Mouse (Mus musculus): Measurements from ENCODE around the gene Poc1b. TPM values are rescaled to one million over a fixed set of nuclear protein-coding genes. Genes with fewer than 3 reads are reported as not detected.

Gene Poc1b
- total and polyA plus RNA-seq, 2 experiments, result 1.7 to 1.8 TPM

DNA sequence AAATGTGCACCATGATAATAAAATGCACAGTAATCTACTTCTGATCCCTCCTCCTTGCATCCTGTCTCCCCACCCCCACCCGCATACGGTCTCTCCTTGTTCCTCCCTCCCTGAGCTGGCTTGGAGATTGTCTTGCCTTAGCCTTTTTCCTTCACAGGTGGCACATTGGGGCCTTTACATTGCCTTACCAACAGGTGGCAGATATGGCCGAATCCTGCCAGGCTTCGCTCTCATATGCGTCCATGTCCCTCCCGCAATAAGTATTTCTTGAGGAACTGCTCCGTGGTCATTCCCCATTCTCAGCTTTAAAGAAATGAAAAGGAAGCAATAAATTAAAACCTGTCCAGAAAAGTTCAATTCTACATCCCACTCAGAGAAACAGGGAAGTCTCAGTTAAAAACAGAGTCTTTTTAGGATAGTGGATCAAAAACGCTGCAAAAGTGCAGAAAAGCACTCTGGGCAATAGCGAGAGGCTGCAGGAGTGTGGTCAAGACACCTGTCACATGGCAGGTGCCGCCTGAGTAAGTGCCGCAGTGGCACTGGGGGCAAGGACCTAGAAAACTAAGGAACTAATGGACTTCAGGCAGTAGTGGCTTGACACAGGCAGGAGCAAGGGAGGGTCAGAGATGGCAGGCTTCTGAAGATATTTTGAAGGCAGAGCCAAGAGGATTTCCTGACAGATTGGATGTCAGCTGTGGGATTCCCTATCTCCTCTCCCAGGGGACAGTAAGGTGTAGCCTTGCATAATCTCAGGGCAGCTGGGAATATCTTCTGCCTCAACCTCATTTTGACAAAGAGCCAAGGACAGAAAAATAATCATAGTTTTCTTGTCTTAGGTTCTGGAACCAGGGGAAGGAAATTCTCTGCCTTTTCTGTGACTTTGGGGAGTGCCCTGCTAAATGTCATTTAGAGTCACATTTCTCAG, 62.3 kb downstream of the Poc1b start:
- Histone ChIP-seq H3K36me3 (ENCODE audit: control insufficient read depth, insufficient read depth, low read length) (no peaks in the 10 kb centered on the region), H3K4me1 (ENCODE audit: control insufficient read depth, insufficient read depth, low read length) (peaks cover 22% of the 10 kb centered on the region), H3K27me3 (ENCODE audit: control insufficient read depth, insufficient read depth, low read length) (no peaks in the 10 kb centered on the region), H3K4me3 (ENCODE audit: insufficient read depth, low read depth, low read length) (no peak overlapping the region), H3K9ac (ENCODE audit: low read depth, low read length) (peak overlapping the region; percentile 55), H3K27ac (replicated peaks; ENCODE audit: insufficient read depth, low read depth, low read length) (peak overlapping the region; percentile 75), H3K79me2 (ENCODE audit: control insufficient read depth, insufficient read depth, low read length) (no peaks in the 10 kb centered on the region)
- TF ChIP-seq POLR2A (IDR thresholded peaks at IDR 0.05; ENCODE audit: extremely low read depth, insufficient read depth, low read length), result no peak
- TF ChIP-seq CTCF (IDR thresholded peaks at IDR 0.05; ENCODE audit: low read depth, low read length), result 0 out of 2 replicates have a peak, but pooled peaks have one; percentile 9
- DNase-seq (ENCODE audit: extremely low read depth, low read depth, low spot score), result no peak
- 68% methylated on average over 11 of the region's 11 CpGs for WGBS

- peak; percentile 91 for DNase-seq (ENCODE audit: extremely low read depth, low read depth, low spot score)
- WGBS, result 5% methylated on average over 5 of the region's 5 CpGs
- Histone ChIP-seq H3K4me3 (ENCODE audit: insufficient read depth, low read depth, low read length) (peak overlapping the region; percentile 18; the same call in 1 of the 2 replicates), H3K27me3 (ENCODE audit: control insufficient read depth, insufficient read depth, low read length) (no peaks in the 10 kb centered on the region), H3K27ac (replicated peaks; ENCODE audit: insufficient read depth, low read depth, low read length) (peak overlapping the region; percentile 75), H3K9ac (ENCODE audit: low read depth, low read length) (peak overlapping the region; percentile 29; the same call in 1 of the 2 replicates), H3K36me3 (ENCODE audit: control insufficient read depth, insufficient read depth, low read length) (no peaks in the 10 kb centered on the region), H3K4me1 (ENCODE audit: control insufficient read depth, insufficient read depth, low read length) (peaks cover 22% of the 10 kb centered on the region), H3K79me2 (ENCODE audit: control insufficient read depth, insufficient read depth, low read length) (no peaks in the 10 kb centered on the region)
- no peak for TF ChIP-seq POLR2A (IDR thresholded peaks at IDR 0.05; ENCODE audit: extremely low read depth, insufficient read depth, low read length)
- no peak for TF ChIP-seq CTCF (IDR thresholded peaks at IDR 0.05; ENCODE audit: low read depth, low read length)
Observed at GRCm38 (mm10) chr10:99169765-99170129, 62.9 kb downstream of the Poc1b start.

DNA sequence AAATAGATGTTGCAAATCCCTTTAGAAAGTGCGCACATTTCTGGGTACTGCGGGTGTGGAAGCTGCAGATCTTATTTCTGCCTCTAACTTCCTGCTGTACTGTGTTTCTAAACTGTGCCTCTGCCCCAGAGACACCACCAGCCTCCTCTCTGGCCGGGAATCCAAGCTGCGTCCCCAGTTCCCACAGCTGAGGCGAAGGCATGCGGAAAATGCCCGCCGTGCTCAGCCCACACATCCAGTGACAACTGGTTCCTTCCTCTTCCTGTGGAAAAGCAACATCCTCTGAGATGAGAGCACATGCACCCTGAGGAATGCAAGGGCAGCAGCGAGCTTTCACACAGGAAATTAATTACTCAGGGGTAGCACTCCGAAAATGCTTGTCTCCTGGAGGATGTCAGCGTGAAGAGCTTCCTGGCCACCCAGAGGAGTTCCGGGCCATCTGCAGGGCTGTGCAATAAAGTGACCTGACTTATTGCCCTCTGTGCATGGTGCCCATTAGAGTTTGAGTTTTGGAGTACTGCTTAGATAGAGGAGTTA, 65.2 kb downstream of the Poc1b start:
- Histone ChIP-seq H3K4me1 (ENCODE audit: control insufficient read depth, insufficient read depth, low read length) (peaks cover 17% of the 10 kb centered on the region), H3K4me3 (ENCODE audit: insufficient read depth, low read depth, low read length) (no peak overlapping the region), H3K9ac (ENCODE audit: low read depth, low read length) (no peak overlapping the region), H3K27me3 (ENCODE audit: control insufficient read depth, insufficient read depth, low read length) (no peaks in the 10 kb centered on the region), H3K27ac (replicated peaks; ENCODE audit: insufficient read depth, low read depth, low read length) (peak overlapping the region; percentile 63), H3K36me3 (ENCODE audit: control insufficient read depth, insufficient read depth, low read length) (no peaks in the 10 kb centered on the region), H3K79me2 (ENCODE audit: control insufficient read depth, insufficient read depth, low read length) (no peaks in the 10 kb centered on the region)
- peak; percentile 60 for DNase-seq (ENCODE audit: extremely low read depth, low read depth, low spot score)
- 29% methylated on average over 12 of the region's 12 CpGs for WGBS
- no peak for TF ChIP-seq CTCF (IDR thresholded peaks at IDR 0.05; ENCODE audit: low read depth, low read length)
- TF ChIP-seq POLR2A (IDR thresholded peaks at IDR 0.05; ENCODE audit: extremely low read depth, insufficient read depth, low read length), result no peak

DNA sequence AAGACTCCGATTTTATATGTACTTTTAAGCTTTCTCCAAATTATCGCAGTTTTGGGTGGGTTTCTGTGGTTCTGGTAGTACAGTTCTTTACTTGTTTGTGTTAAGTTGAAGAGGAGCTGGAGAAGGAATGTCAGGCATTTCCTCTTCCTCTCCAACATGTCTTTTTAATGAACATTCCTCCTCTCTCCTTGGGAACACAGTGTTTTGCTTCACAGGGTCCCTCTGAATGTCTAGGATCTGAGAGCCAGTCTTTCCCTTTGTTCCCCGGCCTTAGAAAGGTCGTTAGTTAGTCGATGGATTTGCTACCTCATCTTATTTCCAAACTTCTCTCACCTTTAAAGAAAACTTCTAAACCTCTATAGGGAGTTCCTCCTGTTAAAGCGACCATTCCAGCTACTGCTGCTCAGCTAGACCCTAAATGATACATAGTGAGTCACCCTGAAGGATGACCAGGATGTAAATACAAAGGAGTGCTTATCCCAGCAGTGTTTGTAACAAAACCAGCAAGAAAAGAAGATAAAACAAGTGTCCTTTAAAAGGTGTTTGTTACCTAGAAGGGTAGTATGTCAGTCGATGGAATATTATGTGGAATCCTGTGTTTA, 66.2 kb downstream of the Poc1b start:
- 74% methylated on average over 7 of the region's 7 CpGs for WGBS

GRCm38 (mm10) chr10:99176911-99177310, 70.1 kb downstream of the Poc1b start:
- DNase-seq (ENCODE audit: extremely low read depth, low read depth, low spot score), result peak; percentile 84
- TF ChIP-seq CTCF (IDR thresholded peaks at IDR 0.05; ENCODE audit: low read depth, low read length), result no peak
- Histone ChIP-seq H3K9ac (ENCODE audit: low read depth, low read length) (no peak overlapping the region), H3K4me3 (ENCODE audit: insufficient read depth, low read depth, low read length) (no peak overlapping the region), H3K79me2 (ENCODE audit: control insufficient read depth, insufficient read depth, low read length) (no peaks in the 10 kb centered on the region), H3K27ac (replicated peaks; ENCODE audit: insufficient read depth, low read depth, low read length) (no peak overlapping the region), H3K36me3 (ENCODE audit: control insufficient read depth, insufficient read depth, low read length) (no peaks in the 10 kb centered on the region), H3K4me1 (ENCODE audit: control insufficient read depth, insufficient read depth, low read length) (peaks cover 2% of the 10 kb centered on the region; the same call in 1 of the 2 replicates), H3K27me3 (ENCODE audit: control insufficient read depth, insufficient read depth, low read length) (no peaks in the 10 kb centered on the region)
- 43% methylated on average over 9 of the region's 9 CpGs for WGBS

More for the DNA sequence above, 66.2 kb downstream of the Poc1b start:
- Histone ChIP-seq H3K79me2 (ENCODE audit: control insufficient read depth, insufficient read depth, low read length) (no peaks in the 10 kb centered on the region), H3K27me3 (ENCODE audit: control insufficient read depth, insufficient read depth, low read length) (no peaks in the 10 kb centered on the region), H3K9ac (ENCODE audit: low read depth, low read length) (no peak overlapping the region), H3K4me3 (ENCODE audit: insufficient read depth, low read depth, low read length) (no peak overlapping the region), H3K36me3 (ENCODE audit: control insufficient read depth, insufficient read depth, low read length) (no peaks in the 10 kb centered on the region), H3K27ac (replicated peaks; ENCODE audit: insufficient read depth, low read depth, low read length) (no peak overlapping the region), H3K4me1 (ENCODE audit: control insufficient read depth, insufficient read depth, low read length) (peaks cover 17% of the 10 kb centered on the region)
- no peak for DNase-seq (ENCODE audit: extremely low read depth, low read depth, low spot score)
- TF ChIP-seq POLR2A (IDR thresholded peaks at IDR 0.05; ENCODE audit: extremely low read depth, insufficient read depth, low read length) (no peak), CTCF (IDR thresholded peaks at IDR 0.05; ENCODE audit: low read depth, low read length) (no peak)
